Mouse (Mus musculus) activated CD4-positive, CD25-positive, alpha-beta regulatory T cell, adult 4 months (primary cell): ENCODE data around the gene Dnah12. TPM values are rescaled to one million over a fixed set of nuclear protein-coding genes. Genes with fewer than 3 reads are reported as not detected.
A peak's percentile ranks its signal among the peaks of the same experiment; 100 is the strongest.
"Not testable (repeated sequence)": the region's sequence is repeated elsewhere in the genome, so short reads cannot be mapped to it uniquely, and the experiment has no call there.

Source experiments
- ATAC-seq: one replicate; pipeline ENCODE4 v1.8.0; 2017
- polyA plus RNA-seq, 2 experiments: library from polyadenylated mRNA; unstranded; fragments of 100-300 nt; shearing (Covaris generic); gene quantifications; one replicate each; pipeline ENCODE4 v1.2.1; 2017

Gene Dnah12
- not detected for polyA plus RNA-seq

GRCm38 (mm10) chr14:26692974-26693373, at the start of gene Dnah12:
Gene Dnah12 (plus strand): TSS chr14:26693274.
- no peak for ATAC-seq

DNA sequence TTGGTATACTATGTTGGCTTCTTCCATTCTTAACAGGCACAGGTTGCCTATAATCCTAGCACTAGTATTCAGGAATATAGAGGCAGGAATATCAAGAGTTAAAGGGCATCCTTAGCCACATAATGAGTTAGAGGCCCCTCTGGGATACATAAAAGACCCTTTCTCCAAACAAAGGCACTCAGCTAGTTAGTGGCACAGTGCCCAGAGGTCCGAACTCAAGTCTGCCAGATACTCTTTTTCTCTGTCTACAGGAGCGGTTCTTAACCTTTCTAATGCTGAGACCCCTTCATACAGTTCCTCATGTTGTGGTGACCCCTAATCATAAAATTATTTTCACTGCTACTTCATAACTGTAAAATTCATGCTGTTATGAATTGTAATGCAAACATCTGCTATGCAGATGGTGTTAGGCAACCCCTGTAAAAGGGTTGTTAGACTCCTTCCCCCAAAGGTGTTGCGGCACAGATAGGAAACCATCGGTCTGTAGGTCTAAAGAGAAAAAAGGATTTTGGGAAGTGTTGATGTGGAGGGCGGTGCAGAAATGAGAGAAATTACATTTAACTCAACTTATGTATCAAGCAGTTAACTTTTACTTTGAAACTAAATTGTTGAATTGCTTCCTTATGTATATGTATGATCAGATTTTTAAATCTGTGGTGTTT, 47.0 kb upstream of the Dnah12 start:
- ATAC-seq = no peak

DNA sequence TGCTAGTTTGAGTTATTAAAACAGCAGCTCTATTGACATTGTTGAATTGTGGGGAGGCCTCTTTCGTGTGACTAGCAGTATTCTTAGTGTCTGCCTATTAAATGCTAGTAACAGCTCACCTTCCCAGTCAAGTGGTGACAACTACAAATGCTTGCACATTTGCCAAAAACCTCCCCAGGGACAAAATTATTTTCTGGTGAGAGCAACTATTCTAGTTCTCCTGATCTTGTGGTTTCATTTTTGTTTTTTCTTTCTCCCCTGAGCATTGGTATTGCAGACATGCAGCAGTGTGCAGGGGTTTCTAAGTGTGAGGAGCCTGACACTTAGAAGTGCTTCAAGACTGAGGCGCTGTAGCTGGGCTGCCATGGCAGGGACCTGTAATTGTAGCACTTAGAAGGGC, 45.3 kb upstream of the Dnah12 start:
- no peak for ATAC-seq

DNA sequence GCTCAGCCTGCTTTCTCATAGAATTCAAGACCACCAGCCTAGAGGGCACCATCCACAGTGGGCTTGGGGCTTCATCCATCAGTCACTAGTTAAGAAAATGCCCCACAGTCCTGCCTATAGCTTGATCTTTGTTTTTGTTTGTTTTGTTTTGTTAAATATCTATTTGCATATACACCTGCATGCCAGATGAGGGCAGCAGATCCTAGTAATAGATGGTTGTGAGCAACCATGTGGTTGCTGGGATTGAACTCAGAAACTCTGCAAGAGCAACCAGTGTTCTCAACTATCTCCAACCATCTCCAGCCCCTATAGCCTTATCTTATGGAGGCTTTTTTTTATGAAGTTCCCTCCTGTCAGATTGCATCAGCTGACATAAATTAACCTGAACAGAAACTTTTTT, 41.2 kb upstream of the Dnah12 start:
- ATAC-seq = peak; percentile 50

DNA sequence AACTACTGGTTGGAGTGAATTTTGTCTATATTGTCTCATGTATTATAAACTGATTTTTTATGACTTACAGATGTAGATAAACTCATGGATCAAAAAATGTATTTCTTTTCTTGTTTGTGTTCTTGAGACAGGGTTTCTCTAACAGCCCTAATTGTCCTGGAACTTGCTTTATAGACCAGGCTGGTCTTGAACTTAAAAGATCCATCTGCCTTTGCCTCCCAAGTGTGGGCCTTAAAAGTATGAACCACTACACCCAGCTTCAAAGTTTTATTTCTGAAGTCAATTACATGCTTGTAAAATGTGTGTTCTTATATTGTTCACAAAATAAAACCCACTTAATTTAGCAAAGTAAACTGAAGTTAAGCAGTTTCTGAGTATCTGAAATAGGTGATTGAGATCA, 34.9 kb upstream of the Dnah12 start:
- no peak for ATAC-seq

DNA sequence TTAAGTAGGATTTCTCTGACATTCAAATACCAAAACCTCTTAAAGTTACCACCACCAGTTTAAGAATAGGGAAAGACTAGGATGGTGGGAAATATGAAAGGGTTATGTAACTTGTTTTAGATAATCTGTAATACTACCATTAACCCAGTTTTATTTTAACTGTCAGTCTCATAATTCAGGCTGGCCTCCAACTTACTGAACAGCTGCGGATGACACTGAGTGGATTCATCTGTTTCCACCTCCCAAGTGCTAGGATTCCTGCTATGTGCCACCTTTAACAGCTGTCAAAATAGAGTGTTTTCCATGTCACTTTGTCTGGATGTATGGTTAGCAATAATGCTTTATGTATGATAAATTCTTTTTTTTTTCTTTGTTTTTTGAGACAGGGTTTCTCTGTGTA, 32.8 kb upstream of the Dnah12 start:
- ATAC-seq = no peak

DNA sequence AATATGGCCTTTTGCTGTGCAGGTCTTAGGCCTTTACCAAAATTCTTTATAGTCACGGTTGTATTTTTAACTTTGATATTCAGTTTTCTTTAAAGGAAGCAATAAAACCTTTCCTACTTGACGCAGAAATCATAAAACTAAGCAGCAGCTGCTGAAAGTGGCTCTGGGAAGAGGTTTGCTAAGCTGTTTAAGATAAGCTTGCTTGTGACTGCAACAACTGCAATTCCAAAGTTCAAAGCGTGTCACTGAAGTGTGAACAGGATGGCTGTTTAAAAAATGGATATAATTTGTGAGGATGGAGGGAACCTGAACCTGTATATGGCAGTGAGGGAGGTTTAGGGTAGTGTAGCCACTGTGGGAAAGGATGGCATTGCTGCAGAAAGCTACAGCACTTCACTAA, 31.1 kb upstream of the Dnah12 start:
- no peak for ATAC-seq

- no peak for ATAC-seq
These were observed 30.6 kb upstream of the Dnah12 start for GRCm38 (mm10) chr14:26662488-26662887.

- no peak for ATAC-seq
These were observed 29.2 kb upstream of the Dnah12 start for GRCm38 (mm10) chr14:26663851-26664250.

- no peak for ATAC-seq
These were observed 25.1 kb upstream of the Dnah12 start for GRCm38 (mm10) chr14:26667991-26668370.

DNA sequence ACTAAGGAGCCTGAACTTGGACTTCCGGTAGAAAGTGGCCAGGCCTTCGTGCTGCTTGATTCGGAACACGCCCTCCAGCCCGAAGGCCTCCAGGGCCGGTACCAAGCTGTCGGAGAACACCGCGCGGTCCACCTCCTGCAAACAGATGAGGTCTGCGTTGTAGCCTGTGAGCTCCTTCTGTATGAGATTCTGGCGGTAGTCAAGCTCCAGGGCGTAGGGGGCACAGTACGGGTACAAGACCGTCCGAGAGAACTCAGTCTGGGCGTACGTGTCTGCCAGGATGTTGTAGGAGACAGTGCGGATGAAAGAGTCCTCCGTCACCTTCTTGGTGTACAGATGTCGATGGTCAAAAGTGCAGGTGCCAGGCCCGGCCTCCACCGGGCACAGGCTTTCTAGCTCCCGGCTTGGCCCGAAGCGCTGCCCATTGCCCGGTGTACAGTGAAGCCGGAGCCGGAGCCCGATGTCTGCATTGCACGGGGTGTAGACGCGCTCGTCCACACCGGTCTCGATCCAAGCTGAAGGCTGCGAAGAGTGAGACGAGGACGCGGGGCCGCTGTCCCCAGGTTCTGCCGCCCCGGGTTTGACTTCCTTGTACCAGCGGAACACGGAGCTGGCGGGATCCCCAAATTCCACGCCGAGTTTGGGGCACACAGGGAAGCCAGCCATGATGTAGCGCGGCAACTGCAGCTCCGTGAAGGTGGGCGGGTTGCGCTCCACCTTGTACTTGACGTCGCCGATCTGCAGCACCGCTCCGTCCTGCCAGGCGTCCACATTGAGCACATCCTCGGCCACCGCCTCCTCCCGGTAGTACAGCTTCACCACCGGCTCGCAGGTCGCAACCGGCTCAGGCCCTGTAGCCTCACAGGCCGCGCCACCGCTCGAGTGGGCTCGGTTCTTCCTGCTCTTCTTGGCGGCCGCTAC, 24.4 kb upstream of the Dnah12 start:
- peak; percentile 17 for ATAC-seq

GRCm38 (mm10) chr14:26669292-26670073, 23.6 kb upstream of the Dnah12 start, which contains the start of gene Pde12:
Gene Pde12 (minus strand): TSS chr14:26669883.
- peak; percentile 82 for ATAC-seq

DNA sequence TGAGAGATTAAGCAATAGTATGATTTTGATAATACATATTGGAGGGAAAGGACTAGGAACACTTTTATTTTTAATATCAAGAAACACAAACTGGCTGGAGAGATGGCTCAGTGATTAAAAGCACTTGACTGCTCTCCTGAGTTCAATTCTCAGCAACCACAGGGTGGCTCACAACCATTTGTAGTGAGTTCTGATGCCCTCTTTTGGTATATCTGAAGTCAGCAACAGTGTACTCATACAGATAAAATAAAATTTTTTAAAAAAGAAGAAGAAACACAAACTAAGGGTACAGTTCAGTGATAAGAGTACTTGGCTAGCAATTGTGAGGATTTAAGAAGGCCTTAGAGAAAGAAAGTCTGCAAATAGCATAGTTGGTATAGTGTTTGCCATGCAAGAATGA, 22.1 kb upstream of the Dnah12 start:
- ATAC-seq = no peak

- ATAC-seq = peak; percentile 40
These were observed 21.0 kb upstream of the Dnah12 start for GRCm38 (mm10) chr14:26671870-26672615.

DNA sequence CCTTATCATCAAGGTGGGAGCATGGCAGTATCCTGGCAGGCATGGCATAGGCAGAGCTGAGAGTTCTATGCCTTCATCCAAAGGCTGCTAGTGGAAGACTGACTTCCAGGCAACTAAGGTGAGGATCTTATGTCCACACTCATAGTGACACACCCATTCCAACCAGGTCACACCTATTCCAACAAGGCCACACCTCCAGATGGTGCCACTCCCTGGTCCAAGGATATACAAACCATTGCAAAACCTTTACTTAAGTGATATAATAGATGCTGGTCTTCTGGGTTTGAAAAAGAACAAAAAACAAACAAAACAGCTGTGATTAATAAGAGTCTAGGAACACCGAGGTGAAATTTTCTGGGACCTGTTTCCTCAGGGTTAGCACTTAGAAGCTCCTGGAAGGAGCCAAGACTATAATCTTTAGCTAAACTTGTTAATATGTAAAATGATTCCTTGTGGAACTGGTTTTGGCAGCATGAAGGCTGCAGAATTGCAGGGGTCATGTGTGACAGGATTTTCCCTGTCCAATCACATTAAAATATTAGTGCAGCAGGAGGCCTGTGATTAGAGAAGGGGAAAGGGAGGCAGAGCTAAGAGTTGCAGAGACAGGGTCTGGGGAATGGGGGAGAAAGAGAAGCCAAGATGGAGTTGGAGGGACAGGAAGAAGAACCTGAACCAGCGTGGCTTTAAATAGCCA, 18.5 kb upstream of the Dnah12 start:
- ATAC-seq = not testable (repeated sequence)

DNA sequence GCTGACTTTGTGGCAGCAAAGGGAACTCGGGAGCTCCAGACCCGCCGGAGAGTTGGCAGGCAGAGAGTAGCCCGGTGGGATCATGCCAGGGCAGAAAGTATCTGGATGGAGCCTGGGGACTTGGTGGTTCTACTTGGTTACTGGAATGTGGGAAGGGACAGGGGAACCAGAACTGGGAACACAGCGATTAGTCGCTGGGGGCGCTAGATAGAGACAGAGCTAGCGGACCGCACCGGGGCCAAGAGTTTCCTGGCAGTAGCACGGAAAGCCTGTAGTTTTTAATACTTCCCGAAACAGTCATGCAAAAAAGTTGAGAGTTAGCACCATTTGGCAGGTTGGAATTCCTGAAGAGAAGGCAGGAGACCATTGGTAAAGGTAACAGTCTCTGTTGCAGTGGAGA, 17.7 kb upstream of the Dnah12 start:
- ATAC-seq = no peak

DNA sequence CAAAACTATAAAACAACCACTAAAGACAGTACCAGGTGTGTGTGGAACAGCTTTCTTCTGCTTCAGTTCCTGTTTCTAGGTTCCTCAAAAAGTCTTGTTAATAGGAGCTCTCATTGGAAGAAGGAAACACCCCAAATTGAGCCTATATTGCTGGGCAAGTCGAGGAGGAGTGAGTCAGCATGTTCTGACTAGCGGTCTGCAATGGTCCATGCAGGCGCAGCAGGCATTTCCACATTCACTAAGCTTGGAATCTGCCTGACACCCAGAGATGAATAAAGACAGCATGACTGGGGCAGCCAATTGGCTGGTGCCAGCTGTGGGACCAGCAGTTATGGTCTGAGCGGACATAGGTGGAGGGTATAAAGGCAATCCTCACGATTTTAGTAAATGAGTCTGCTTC, 17.3 kb upstream of the Dnah12 start:
- ATAC-seq = no peak

GRCm38 (mm10) chr14:26690727-26691126, 2.3 kb upstream of the Dnah12 start:
- ATAC-seq = no peak

- ATAC-seq = no peak
These were observed 1.7 kb upstream of the Dnah12 start for GRCm38 (mm10) chr14:26691363-26691762.

- no peak for ATAC-seq
These were observed 4.8 kb downstream of the Dnah12 start for GRCm38 (mm10) chr14:26697912-26698311.

GRCm38 (mm10) chr14:26705246-26705645, 12.2 kb downstream of the Dnah12 start:
- ATAC-seq = not testable (repeated sequence)

DNA sequence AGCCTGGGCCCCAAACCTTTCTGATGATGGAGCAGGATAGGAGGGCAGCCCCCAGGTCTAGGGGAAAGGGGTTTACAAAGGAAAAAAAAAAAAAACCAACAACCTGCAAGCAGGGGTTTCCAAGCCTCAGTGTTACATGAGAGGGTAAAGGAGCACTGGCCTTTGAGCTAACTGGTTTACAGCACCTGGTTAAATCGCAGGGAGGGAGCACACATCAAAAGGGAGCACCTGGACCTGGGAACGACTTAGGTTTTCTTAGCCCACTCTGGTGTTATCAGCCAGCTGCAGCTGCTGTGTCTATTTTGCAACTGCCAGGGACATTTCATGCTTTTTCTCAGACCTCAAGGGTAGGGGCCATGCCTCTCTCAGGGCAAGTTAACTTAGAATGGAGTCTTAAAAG, 26.6 kb downstream of the Dnah12 start:
- not testable (repeated sequence) for ATAC-seq
